Mouse (Mus musculus) C2C12 (cell line): ENCODE data around the gene Gm10160.

Source experiments
- CEBPB ChIP-seq: IDR thresholded peaks from one replicate; pipeline ENCODE4 v1.6.1; 2011; ENCODE audit warnings: low read depth, mild to moderate bottlenecking, control low read depth, moderate library complexity
- CTCF ChIP-seq: IDR thresholded peaks from one replicate; pipeline ENCODE4 v1.5.1; 2011; ENCODE audit not compliant: control insufficient read depth, insufficient read depth, insufficient read length
- MAX ChIP-seq: IDR thresholded peaks from one replicate; pipeline ENCODE4 v1.6.1; 2011; ENCODE audit warnings: mild to moderate bottlenecking, control low read depth
- MYOG ChIP-seq: IDR thresholded peaks from one replicate; pipeline ENCODE4 v1.6.1; 2011; ENCODE audit not compliant: control insufficient read depth, insufficient read length; ENCODE audit errors: extremely low read depth
- USF1 ChIP-seq: IDR thresholded peaks from one replicate; pipeline ENCODE4 v1.6.1; 2011; ENCODE audit warnings: low read depth, mild to moderate bottlenecking, control low read depth, moderate library complexity

- TF ChIP-seq CEBPB = no peak
- TF ChIP-seq CTCF = no peak
- no peak for TF ChIP-seq MAX
- TF ChIP-seq MYOG = no peak
- no peak for TF ChIP-seq USF1
Measured at GRCm38 (mm10) chr7:81834847-81835246, 20.7 kb downstream of the Gm10160 start.
